Mouse (Mus musculus): ENCODE data around the gene Tmem231.
A peak's percentile ranks its signal among the peaks of the same experiment; 100 is the strongest.

Gene Tmem231

GRCm38 (mm10) chr8:111902080-111902479 lies 31.6 kb downstream of the Tmem231 start:
- DNase-seq, result no peak

DNA sequence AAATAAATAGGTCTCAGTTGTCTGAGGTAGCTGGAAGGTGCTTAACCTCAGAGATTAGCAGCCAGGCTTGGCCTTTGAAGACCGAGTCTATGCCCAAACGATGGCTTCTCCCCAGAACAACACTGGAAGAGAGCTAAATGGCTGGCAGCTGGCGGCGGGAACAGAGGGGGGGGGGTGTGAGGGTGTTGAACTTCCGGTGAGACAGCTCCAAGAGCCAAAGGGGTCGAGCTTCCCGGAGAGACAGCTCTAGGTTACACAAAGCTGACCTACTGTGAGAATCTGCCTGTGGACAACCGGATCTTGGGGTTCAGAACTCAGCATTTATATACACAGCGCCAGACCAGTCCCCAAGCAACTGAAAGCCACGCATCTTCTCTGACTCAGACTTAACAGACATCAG lies 35.1 kb downstream of the Tmem231 start:
- DNase-seq, result no peak

GRCm38 (mm10) chr8:111894955-111895354 lies 38.7 kb downstream of the Tmem231 start:
- no peak for DNase-seq

GRCm38 (mm10) chr8:111892615-111893014 lies 41.1 kb downstream of the Tmem231 start:
- DNase-seq, result no peak

- DNase-seq, result no peak
These were observed 41.7 kb downstream of the Tmem231 start for GRCm38 (mm10) chr8:111891983-111892382.

GRCm38 (mm10) chr8:111890911-111891303 lies 42.8 kb downstream of the Tmem231 start:
- no peak for DNase-seq

GRCm38 (mm10) chr8:111889931-111890910 lies 43.5 kb downstream of the Tmem231 start:
- DNase-seq, result no peak

DNA sequence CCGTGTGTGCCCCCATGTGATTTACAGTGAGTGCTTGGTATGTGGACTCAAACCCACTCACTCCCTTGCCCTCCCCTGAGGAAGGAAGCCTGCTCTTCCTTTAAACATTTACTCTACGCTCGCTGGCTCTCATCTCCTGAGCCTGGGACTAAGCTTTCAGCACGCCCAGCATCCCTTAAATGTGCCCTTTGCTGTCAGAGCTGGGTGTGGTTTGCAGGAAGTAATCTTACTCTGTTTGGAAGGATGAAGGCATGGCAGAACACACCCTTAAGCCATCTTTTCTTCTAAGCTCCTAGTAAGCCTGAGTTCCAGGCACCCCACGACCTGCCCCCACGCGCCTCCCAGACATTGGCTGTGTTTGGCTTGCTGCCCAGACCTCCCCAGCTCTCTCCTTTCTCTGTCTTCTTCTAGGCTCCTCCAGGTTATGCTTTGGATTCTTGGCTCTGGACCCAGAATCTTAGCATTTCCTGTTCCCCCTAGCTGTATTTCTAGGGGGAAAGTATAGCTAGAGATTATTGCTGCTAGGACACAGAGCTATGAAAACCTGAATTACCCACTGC lies 45.5 kb downstream of the Tmem231 start:
- no peak for DNase-seq

DNA sequence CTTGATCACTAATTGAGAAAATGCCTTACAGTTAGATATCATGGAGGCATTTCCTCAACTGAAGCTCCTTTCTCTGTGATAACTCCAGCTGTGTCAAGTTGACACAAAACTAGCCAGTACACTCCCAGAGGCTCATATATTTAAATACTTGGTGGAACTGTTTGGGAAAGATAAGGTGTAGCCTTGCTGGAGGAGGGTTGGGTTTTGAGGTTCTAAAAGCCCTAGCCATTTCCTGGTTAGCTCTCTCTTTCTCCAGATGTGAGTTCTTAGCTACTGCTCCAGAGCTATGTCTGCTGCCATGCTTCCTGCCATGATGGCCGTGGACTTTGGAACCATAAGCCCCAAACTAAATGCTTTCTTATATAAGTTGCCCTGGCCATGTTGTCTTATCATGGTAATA lies 46.2 kb downstream of the Tmem231 start:
- no peak for DNase-seq

DNA sequence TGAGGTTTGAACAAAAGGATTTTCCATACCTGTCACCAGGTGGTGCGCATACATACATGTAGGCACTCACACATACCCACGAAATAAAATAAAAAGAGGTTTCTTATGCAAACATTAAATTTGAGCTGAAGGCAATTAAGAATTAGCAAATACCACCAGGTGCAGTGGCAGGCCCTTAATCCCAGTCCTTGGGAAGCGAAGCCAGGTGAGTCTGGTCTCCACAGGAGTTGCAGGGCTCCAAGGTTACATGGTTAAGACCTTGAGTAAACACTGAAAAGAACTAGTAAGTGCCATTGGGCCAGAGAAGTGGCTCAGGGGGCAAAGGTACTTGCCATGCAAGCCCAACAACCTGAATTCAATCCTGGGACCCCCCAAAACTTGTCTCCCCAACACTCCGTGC lies 50.1 kb downstream of the Tmem231 start:
- no peak for DNase-seq

DNA sequence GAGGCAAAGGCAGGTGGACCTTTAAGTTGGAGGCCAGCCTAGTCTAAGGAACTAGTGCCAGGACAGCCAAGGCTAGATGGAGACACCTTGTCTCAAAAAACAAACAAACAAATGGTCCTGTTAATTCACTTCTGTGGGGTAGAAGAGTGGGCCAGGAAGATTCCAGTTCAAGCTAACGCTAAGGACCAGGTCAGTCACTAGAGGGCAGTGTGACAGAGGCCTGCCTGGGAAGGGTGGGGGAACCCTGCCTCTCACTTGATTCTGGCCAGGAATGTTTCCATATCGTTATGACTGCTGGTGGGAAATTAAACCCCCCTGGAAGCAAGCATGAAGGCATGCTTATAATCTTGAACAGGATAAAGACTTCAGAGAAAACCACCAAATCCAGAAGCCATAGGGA lies 52.1 kb downstream of the Tmem231 start:
- no peak for DNase-seq

DNA sequence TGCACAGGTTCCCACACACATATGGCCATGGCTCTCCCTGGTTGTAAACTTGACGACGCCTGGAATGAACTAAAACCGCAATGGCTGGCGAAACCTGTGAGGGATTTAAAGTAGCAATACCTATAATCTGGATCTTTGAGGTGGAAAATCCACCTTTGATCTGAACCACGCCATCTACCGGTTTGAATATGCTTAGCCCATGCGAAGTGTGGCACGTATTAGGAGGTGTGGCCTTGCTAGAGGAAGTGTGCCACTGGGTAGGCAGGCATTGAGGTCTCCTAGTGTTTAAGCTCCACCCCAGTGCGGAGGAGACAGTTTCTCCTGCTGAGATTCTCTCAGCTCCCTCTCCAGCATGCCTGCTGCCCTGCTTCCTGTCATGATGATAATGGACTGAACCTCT lies 56.0 kb downstream of the Tmem231 start:
- DNase-seq, result no peak

DNA sequence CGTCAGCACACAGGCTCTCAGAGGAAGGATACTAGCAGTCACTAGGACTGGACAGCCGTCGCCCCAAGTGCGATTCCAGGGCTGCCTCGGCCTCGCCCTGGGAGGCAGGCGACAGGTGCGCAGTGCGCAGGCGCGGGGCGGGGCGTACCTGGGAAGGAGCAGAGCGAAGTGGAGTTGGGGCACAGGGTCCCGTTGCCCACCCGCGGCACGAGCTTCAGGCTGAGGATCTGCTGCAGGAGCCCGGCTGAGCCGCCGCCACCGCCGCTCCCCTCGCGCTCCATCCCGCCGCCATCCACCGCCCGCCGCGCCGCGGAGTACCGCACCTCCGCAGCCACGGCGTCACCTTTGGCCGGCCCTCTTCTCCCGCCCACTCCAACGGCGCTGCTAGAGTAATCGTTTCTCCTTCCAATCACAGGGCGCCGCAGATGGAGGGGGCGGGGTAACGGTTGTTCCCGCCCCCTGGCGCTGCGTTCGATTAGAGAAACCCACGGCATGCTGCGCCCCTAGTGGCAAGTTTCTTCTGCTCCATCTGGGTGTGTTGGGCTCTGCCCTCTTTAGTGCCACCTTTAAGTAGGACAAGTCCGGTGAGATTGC lies 57.2 kb downstream of the Tmem231 start, which contains the start of gene Tmem170:
Tmem170 (minus strand) TSS at position 396 of the 594 bp plus-strand sequence.
- DNase-seq, result peak; percentile 97

DNA sequence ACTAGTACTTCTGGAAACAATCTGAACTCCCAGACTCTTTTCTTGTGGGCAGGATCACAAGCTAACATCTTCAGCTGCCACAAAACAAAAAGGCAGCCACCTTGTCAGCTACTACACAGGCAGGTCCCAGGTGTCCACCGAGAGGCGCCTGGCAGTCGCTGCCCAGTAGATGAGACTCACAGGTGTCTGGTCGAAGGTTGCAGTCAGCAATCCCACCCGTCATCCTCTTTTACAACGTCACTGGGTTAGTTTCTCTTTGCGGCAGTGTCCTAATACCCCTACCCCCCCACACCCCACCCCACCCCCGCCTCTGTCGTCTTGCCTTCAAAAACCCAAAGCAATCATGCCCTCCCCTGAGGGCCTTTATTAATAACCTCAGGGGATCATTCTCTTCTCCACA lies 57.9 kb downstream of the Tmem231 start:
- no peak for DNase-seq

DNA sequence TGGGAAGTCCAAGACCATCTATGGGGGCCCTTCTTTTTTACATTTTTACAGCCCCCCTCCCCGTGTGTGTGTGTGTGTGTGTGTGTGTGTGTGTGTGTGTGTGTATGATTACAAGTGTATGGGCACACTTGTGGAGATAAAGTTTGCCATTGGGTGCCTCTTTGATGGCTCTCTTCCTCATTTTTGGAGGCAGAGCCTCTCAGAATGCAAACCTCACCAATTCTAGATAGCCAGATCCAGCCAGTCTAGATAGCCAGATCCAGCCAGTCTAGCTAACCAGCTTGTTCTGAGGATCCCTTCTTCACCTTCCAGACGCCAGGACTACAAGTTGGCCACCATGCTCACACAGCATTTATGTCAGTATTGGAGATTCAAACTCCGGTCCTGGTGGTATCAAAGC lies 62.4 kb downstream of the Tmem231 start:
- no peak for DNase-seq

DNA sequence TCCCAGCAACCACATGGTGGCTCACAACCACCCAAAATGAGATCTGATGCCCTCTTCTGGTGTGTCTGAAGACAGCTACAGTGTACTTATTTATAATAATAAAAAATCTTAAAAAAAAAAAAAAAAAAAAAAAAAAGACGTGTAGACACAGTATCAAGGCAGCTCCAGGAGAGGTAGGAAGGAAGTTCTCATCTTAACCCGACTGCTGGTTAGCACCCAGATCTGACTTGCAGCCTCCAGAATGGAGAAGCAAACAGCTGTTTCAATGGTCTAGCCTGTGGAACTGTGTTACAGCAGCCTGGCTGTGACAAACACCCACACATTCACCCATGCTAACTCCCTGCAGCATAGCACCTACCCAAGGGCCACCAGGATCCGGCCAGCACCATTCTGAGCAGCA lies 63.3 kb downstream of the Tmem231 start:
- DNase-seq, result no peak

- no peak for DNase-seq
These were observed 65.0 kb downstream of the Tmem231 start for GRCm38 (mm10) chr8:111868664-111869063.

DNA sequence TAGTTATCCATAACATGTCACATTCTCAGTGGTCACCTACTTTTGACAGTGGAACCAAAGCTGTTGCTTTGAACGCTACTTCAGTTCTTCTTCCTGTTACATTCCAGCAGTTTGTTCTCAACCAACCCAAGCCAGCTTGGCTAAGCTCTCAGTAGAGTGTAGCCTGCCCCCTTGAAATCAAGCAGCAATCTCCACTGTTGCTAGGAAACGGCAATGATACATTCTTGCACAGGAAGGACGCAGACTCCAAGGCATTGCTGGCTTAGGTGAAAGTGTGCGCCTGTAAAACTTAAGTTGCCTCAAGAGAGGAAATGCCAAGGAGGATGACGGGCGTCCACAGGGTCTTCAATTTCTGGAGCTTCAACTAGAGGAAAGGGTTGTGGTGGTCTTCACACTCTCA lies 67.8 kb downstream of the Tmem231 start:
- no peak for DNase-seq

DNA sequence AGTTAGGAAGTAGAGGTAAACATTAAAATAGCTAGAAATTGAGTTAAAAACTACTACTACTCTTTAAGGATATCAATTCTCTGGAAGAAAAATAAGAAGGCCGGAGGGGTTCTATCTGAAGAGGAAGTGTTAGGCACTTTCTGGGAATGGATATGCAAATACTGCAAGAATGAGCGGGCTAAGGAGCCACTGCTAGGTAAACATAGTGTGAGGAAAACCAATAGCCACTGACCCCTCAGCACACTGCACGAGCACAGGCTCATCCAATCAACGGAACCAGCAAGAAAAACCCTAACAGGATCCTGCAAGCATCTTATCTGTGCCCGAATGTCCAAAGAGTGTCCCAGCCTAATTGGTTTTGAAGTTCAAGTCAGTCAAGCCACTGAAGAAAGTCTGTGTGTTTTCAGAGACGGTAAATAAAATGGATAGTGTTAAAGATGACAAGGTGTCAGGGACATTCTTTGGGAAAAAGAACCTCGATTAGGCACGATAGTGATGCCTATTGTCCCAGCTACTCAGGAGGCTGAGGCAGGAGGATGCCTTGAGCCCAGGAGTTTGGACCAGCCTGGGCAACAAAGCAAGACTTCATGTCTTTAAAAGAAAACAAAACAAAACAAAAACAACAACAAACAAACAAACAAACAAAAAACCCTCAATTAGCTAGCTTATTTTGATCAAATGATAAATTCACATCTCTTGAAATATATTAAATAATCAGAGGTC lies 68.4 kb downstream of the Tmem231 start:
- DNase-seq, result no peak

DNA sequence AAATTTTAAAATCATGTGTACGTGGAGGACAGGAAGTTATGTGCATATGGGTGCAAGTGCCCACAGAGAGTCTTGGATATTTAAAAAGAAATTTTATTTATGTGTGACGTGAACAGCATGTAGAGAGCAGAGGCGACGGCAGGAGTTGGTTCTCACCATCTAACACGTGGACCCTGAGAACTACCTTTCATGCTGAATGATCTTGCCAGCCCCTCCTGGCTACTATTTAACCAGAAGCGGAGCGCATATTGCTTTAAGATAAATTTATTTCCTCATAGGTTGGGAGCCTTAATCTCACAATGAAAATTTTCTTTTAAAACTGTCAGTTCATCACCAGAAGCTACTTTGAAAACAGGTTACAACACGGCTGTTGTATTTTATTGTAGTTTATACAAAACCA lies 69.0 kb downstream of the Tmem231 start:
- DNase-seq, result no peak

- DNase-seq, result no peak
These were observed 70.4 kb downstream of the Tmem231 start for GRCm38 (mm10) chr8:111863280-111863679.
